Mouse (Mus musculus): Measurements from ENCODE around the gene Ccng1.
A peak's percentile ranks its signal among the peaks of the same experiment; 100 is the strongest.

The Ccng1 gene

GRCm38 (mm10) chr11:40755109-40755627, at the start of gene Ccng1:
Gene Ccng1 (minus strand): TSS chr11:40755311.
- peak; percentile 80 for DNase-seq

- DNase-seq: no peak
Observed at GRCm38 (mm10) chr11:40790307-40790706, 35.2 kb upstream of the Ccng1 start.

GRCm38 (mm10) chr11:40789701-40790100, 34.6 kb upstream of the Ccng1 start:
- no peak for DNase-seq

GRCm38 (mm10) chr11:40786900-40787299, 31.8 kb upstream of the Ccng1 start:
- no peak for DNase-seq

- DNase-seq: no peak
Observed at GRCm38 (mm10) chr11:40784326-40784725, 29.2 kb upstream of the Ccng1 start.

GRCm38 (mm10) chr11:40783346-40783745, 28.2 kb upstream of the Ccng1 start:
- DNase-seq: no peak

GRCm38 (mm10) chr11:40781857-40782256, 26.7 kb upstream of the Ccng1 start:
- DNase-seq: no peak

- DNase-seq: no peak
Observed at GRCm38 (mm10) chr11:40775315-40776269, 20.5 kb upstream of the Ccng1 start.

GRCm38 (mm10) chr11:40764690-40765089, 9.6 kb upstream of the Ccng1 start:
- no peak for DNase-seq

- DNase-seq: peak; percentile 26 to 38
Observed at GRCm38 (mm10) chr11:40763395-40763794, 8.3 kb upstream of the Ccng1 start.

- DNase-seq: no peak
Observed at GRCm38 (mm10) chr11:40759896-40760295, 4.8 kb upstream of the Ccng1 start.

GRCm38 (mm10) chr11:40755968-40756367, 857 bp upstream of the Ccng1 start:
- DNase-seq: no peak

GRCm38 (mm10) chr11:40754664-40755107, 425 bp downstream of the Ccng1 start:
- no peak for DNase-seq

- no peak for DNase-seq
Observed at GRCm38 (mm10) chr11:40753836-40754235, 1.3 kb downstream of the Ccng1 start.

GRCm38 (mm10) chr11:40747716-40748115, 7.4 kb downstream of the Ccng1 start:
- DNase-seq: no peak

- DNase-seq: no peak
Observed at GRCm38 (mm10) chr11:40746361-40746760, 8.8 kb downstream of the Ccng1 start.

GRCm38 (mm10) chr11:40744348-40744747, 10.8 kb downstream of the Ccng1 start:
- DNase-seq: no peak

GRCm38 (mm10) chr11:40741605-40742262, 13.4 kb downstream of the Ccng1 start:
- no peak for DNase-seq

GRCm38 (mm10) chr11:40737369-40737768, 17.7 kb downstream of the Ccng1 start:
- DNase-seq: no peak

GRCm38 (mm10) chr11:40734251-40734752, 20.8 kb downstream of the Ccng1 start:
- DNase-seq: no peak

GRCm38 (mm10) chr11:40733339-40734174, 21.6 kb downstream of the Ccng1 start, which contains the start of the genes Hmmr and Nudcd2:
Gene Hmmr (minus strand): TSS chr11:40733422.
Gene Nudcd2 (plus strand): TSS chr11:40733667.
- DNase-seq: peak; percentile 86 to 89

GRCm38 (mm10) chr11:40732997-40733338, 22.1 kb downstream of the Ccng1 start:
- DNase-seq: no peak

Measured in B cell, adult 2 months (primary cell).